Mouse (Mus musculus): ENCODE data around the gene Thada.

The Thada gene

GRCm38 (mm10) chr17:84152206-84152975 is 313.6 kb downstream of the Thada start:
- DNase-seq (ENCODE audit: inconsistent age in 2 of 2, low spot score in 1 of 2) = peak; percentile 55 to 72

GRCm38 (mm10) chr17:84151306-84151705 is 314.7 kb downstream of the Thada start:
- DNase-seq (ENCODE audit: inconsistent age in 2 of 2, low spot score in 1 of 2) = peak; percentile 18 to 55

- no peak for DNase-seq (ENCODE audit: inconsistent age in 2 of 2, low spot score in 1 of 2)
Measured at GRCm38 (mm10) chr17:84150291-84150690, 315.7 kb downstream of the Thada start.

DNA sequence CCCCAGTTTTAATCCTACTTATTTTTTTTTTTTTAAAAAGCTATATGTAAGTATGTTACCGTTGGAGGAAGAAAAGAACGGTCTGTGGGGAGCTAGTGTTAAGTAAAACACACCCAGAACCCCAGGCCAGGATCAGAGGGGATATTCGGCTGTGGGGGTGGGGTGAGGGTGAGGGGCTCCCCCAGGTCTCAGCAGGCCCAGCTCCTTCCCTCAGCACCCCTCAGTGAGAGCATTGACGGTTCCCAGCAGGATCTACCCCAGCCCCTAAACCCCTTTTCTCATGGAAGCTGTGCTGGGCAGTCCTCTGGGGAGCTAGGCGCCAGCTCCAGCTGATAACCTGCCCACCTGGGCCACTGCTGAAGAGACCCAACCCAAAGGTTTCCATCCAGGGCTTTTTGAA is 316.4 kb downstream of the Thada start:
- DNase-seq (ENCODE audit: inconsistent age in 2 of 2, low spot score in 1 of 2) = peak in 1 of 2 experiments; percentile 28

GRCm38 (mm10) chr17:84148499-84149484 is 317.2 kb downstream of the Thada start:
- DNase-seq (ENCODE audit: inconsistent age in 2 of 2, low spot score in 1 of 2) = peak; percentile 93 to 96

- DNase-seq (ENCODE audit: inconsistent age in 2 of 2, low spot score in 1 of 2) = peak in 1 of 2 experiments; percentile 10
Measured at GRCm38 (mm10) chr17:84147183-84148108, 318.6 kb downstream of the Thada start.

- DNase-seq (ENCODE audit: inconsistent age in 2 of 2, low spot score in 1 of 2) = peak; percentile 28 to 60
Measured at GRCm38 (mm10) chr17:84146458-84147182, 319.4 kb downstream of the Thada start.

- peak; percentile 58 to 79 for DNase-seq (ENCODE audit: inconsistent age in 2 of 2, low spot score in 1 of 2)
Measured at GRCm38 (mm10) chr17:84145826-84146287, 320.1 kb downstream of the Thada start.

- DNase-seq (ENCODE audit: inconsistent age in 2 of 2, low spot score in 1 of 2) = no peak
Measured at GRCm38 (mm10) chr17:84144762-84145599, 321.0 kb downstream of the Thada start.

DNA sequence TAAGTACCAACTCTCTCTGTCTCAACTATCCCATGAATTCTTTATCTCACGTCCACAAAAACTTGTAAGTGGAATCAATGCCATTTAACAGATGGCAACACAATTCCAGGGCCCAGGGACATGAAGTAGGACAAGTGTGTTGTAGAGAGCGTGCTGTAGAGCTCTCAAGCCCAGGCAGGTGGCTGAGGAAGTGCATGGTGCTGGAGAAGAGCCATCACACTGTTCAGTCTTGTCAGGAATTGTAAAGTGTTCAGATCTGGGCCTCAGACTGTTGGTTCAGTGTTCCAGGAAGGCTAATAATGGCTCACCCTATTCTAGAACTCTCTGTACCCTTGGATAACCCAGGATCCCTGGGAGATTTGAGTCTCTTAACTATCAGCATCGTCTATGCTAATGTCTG is 321.9 kb downstream of the Thada start:
- DNase-seq (ENCODE audit: inconsistent age in 2 of 2, low spot score in 1 of 2) = no peak

DNA sequence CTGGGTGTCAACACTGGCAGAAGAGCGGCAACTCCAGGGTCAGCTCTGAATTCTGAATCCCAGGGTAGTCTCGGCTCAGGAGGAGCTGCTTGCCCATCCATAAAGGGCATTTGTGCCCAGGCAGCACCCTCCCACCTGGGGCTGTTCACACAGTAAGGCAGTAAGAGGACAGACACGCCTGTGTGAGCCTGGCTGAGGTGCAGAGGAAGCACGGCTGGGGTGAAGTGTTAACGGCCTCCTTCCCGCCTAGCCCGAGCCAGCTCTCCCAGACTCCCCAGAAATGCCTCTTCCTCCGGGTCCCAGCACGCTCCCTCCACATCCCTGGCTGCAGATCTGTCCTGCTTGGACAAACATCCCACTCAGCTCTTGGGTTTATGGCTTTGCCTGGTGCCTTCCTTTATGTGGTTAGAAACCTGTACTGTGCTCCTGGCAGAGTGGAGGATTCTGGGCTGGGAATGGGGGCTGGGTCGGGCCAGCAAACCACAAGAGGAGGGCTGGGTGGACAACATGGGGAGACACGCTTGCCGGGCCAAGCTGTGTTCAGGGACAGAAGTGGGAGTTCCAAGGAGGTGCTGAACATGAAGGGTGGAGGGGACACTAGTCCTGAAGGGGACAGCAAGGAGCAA is 322.7 kb downstream of the Thada start:
- DNase-seq (ENCODE audit: inconsistent age in 2 of 2, low spot score in 1 of 2) = peak in 1 of 2 experiments; percentile 12

GRCm38 (mm10) chr17:84141691-84142090 is 324.3 kb downstream of the Thada start:
- DNase-seq (ENCODE audit: inconsistent age in 2 of 2, low spot score in 1 of 2) = peak; percentile 49 to 64

DNA sequence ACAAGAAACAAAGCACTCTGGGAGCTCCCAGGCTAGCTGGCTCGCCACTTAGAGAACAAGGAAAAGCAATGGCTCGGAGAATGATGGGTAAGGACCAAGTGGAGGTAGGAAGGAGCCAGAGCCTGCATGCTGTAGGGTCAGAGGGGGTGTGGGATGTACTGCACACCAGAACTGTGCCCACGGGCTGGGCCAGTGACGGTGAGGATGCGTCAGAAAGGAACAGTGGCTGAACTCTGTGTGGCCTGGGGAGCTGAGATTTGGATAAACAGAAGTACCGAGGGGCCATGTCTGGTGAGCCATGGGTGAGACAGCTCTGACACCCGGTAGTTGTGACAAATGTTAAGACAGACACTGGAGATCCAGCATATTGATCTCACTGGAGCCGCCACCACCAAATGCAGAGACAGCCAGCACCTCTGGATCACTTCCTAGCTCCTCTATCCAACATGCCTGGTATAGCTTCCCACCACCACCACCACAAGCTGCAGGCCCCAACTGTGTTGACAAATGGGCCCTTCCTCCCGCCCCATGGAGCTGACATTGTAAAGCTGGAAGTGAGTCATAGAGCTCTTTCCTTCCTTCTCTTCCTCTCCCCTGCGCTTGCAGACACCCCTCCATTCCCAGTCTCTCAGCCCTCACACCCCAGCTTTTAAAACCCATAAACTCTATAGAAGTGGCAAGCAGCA is 325.0 kb downstream of the Thada start:
- peak; percentile 40 to 77 for DNase-seq (ENCODE audit: inconsistent age in 2 of 2, low spot score in 1 of 2)
